Mouse (Mus musculus) cerebellum, adult 2 months (tissue): Measurements from ENCODE around the gene Tns4. TPM values are rescaled to one million over a fixed set of nuclear protein-coding genes. Genes with fewer than 3 reads are reported as not detected.
A peak's percentile ranks its signal among the peaks of the same experiment; 100 is the strongest.

ENCODE experiments used
- DNase-seq, 2 experiments: peaks; one replicate each; pipeline ENCODE4 v3.0.0; 2021
- H3K27ac ChIP-seq: fragments of 200-500 bp; 2 replicates; pipeline ENCODE4 v1.5.1; 2012; ENCODE audit warnings: low read length, control low read depth, inconsistent platforms; ENCODE audit not compliant: insufficient read depth
- H3K27me3 ChIP-seq: fragments of 200-500 bp; 2 replicates; pipeline ENCODE4 v1.6.1; 2012; ENCODE audit warnings: inconsistent platforms, mild to moderate bottlenecking, low read length, moderate library complexity; ENCODE audit not compliant: control insufficient read depth, insufficient read depth
- H3K4me1 ChIP-seq: fragments of 200-500 bp; 2 replicates; pipeline ENCODE4 v1.6.1; 2011; ENCODE audit warnings: low read length; ENCODE audit not compliant: control insufficient read depth, insufficient read depth
- H3K4me3 ChIP-seq: fragments of 200-500 bp; replicated peaks from 2 replicates; pipeline ENCODE3; 2011; ENCODE audit warnings: mild to moderate bottlenecking, low read depth, low read length, control low read depth; ENCODE audit not compliant: insufficient read depth
- CTCF ChIP-seq: fragments of 200-500 bp; IDR thresholded peaks from 2 replicates; pipeline ENCODE4 v1.5.1; 2011; ENCODE audit warnings: low read depth, mild to moderate bottlenecking, control low read depth, low read length, moderate library complexity, borderline replicate concordance; ENCODE audit not compliant: insufficient read depth
- POLR2A ChIP-seq: fragments of 200-500 bp; IDR thresholded peaks from 2 replicates; pipeline ENCODE4 v1.6.1; 2011; ENCODE audit warnings: low read length, control low read depth, borderline replicate concordance; ENCODE audit not compliant: insufficient read depth
- WGBS: fragments of 180-500 bp; shearing (Covaris S2); methylation state at CpG from one replicate; pipeline ENCODE4 v1.1.7; 2018; 5-methylcytosine and 5-hydroxymethylcytosine counted together
- polyA plus RNA-seq: library from polyadenylated mRNA; depleted of rRNA; stranded (reverse); fragments of >200 nt; gene quantifications from 2 replicates; pipeline ENCODE4 v1.2.3, GENCODE M21; 2012

Gene Tns4
- polyA plus RNA-seq, 1 experiment = 0.18 TPM

DNA sequence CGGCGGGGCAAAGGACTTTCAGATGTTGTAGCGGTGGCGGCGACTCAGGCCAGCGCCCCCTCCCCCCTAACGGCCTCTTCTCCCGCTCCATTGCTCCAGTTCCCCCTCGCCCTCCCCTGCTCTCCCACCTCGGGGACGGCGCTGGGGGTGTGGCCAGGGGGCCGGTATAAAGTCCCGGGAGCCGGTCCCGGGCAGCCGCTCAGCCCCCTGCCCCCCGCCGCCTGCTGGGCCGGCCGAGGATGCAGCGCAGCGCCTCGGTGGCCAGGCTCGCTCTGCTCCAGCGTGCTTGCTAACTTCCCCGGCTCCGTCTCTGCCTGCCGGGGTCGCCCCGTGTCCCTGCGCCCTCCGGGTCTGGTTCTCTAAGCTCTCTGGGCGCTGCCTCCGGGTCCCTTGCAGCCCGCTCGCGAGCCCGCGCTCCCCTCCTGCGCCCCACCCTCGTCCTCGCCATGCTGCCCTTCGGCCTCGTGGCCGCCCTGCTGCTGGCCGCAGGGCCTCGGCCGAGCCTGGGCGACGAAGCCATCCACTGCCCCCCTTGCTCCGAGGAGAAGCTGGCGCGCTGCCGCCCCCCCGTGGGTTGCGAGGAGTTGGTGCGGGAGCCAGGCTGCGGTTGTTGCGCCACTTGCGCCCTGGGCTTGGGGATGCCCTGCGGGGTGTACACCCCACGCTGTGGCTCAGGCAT lies 47.9 kb downstream of the Tns4 start, which contains the start of gene Igfbp4:
Igfbp4 (plus strand) TSS at position 194 of the 679 bp plus-strand sequence.
- peak; percentile 21 to 42 for DNase-seq
- TF ChIP-seq CTCF = no peak
- TF ChIP-seq POLR2A = no peak
- Histone ChIP-seq H3K27ac (no peak within 1 kb of the TSS), H3K27me3 (peaks cover 2% of the 10 kb centered on the region; the same call in 1 of the 2 replicates), H3K4me1 (peaks cover 6% of the 10 kb centered on the region; the same call in 1 of the 2 replicates), H3K4me3 (peak within 1 kb of the TSS; percentile 32)
- WGBS = 2% methylated on average over 62 of the region's 63 CpGs

DNA sequence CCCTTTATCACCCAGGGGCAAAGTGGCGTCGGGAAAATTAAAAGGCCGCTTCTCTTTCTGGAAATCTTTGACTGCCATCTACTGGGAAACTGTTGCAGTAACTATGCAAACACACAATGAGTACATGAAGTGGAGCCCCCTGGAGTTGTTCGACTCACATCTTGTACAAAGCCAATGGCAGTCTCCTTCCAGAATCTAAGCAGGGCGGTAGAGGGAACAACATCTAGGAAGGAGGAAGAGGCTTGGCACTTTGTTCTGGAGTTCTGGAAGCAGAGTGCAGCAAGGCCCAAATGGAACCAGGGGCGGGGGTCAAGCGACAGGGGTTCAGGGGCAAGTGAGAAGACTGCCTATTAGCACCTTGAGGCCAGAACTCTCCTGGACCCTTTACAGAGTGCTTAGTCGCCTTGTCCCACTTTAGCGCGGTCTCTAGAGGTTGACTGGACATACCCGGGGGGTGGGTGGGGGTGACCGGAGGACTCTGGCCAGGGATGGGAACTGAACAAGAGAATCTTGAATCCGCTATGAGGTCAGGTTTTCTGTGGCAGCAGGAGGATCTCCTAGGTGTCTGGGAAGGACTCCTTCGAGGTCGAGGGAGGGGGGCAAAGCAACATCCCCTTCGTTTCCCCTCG lies 48.6 kb downstream of the Tns4 start:
- 9% methylated on average over 17 of the region's 17 CpGs for WGBS
- TF ChIP-seq POLR2A = no peak
- peak; percentile 9; the same call in 1 of the 2 replicates for TF ChIP-seq CTCF
- DNase-seq = no peak
- peaks cover 2% of the 10 kb centered on the region; the same call in 1 of the 2 replicates for H3K27me3 ChIP-seq
- H3K4me3 ChIP-seq = peak overlapping the region; percentile 32
- peaks cover 6% of the 10 kb centered on the region; the same call in 1 of the 2 replicates for H3K4me1 ChIP-seq
- H3K27ac ChIP-seq = no peak overlapping the region

DNA sequence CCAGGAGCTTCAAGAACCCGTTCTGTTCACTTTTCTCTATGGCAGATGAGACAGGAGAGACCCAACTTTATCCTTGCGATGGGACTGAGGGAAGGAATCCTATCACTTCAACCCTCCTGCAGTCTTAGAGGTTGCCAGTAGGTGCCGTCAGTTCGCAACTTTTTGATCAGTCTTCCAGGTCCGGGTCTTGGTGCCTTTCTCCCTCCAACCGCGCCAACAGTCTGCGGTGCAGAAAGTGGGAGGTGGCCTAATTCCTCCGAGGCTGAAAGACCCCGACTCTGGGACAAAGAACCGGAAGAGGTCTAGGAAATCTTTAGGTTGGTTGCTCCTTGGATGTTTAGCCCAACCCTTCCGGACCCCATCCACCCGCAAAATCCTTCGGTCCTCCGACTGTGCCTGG lies 49.3 kb downstream of the Tns4 start:
- Histone ChIP-seq H3K4me3 (peak overlapping the region; percentile 18), H3K27me3 (peaks cover 2% of the 10 kb centered on the region; the same call in 1 of the 2 replicates), H3K4me1 (peaks cover 6% of the 10 kb centered on the region; the same call in 1 of the 2 replicates), H3K27ac (no peak overlapping the region)
- WGBS = 2% methylated on average over 15 of the region's 15 CpGs
- no peak for TF ChIP-seq POLR2A
- peak; percentile 78 for TF ChIP-seq CTCF
- DNase-seq = peak; percentile 59 to 73

DNA sequence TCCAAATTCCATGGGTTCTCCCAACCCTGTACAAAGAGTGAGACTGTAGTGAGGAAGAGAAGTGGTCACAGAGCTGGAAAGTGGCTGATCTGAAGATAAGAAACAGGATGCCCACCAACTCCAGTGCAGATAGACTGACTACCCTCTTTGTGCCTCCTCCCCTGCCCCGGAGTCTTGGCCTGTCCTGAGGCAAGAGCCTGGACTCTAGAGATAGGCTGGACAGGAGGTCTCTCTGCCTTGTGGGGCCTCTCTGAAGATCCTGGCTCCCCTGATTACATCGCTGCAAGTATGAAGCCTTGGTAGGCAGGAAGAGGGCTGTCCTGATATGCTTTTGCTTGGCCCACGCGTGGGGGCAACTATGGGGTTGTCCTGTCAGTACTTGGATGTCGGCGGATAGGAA lies 52.9 kb downstream of the Tns4 start:
- 84% methylated on average over 6 of the region's 6 CpGs for WGBS
- peaks cover 1% of the 10 kb centered on the region; the same call in 1 of the 2 replicates for H3K4me1 ChIP-seq
- peaks cover 2% of the 10 kb centered on the region; the same call in 1 of the 2 replicates for H3K27me3 ChIP-seq
- TF ChIP-seq POLR2A = no peak
- TF ChIP-seq CTCF = no peak
- no peak overlapping the region for H3K4me3 ChIP-seq
- no peak overlapping the region for H3K27ac ChIP-seq
- DNase-seq = no peak

DNA sequence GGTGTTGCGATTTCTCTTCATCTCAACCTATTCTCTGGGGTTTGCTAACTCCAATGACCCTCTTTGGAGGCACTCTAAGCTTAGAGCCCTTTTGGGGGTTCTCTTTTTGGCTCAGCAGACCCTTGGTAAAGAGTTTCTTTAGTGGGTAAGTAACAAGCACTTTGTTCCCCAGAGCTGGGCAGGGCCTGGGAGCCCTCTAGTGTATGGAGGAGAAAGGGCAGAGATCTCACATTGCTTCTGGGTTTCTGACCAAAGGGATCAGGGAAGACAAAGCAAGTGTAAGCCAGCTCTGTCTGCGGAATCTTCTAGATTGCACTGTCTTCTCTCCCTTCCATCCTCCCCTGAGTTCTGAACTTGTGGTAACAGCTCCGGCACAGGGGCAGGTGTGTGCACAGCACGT lies 53.8 kb downstream of the Tns4 start:
- no peaks in the 10 kb centered on the region; the same call in 1 of the 2 replicates for H3K4me1 ChIP-seq
- no peaks in the 10 kb centered on the region for H3K27me3 ChIP-seq
- no peak overlapping the region for H3K27ac ChIP-seq
- 66% methylated on average over 4 of the region's 4 CpGs for WGBS
- peak; percentile 18; the same call in 1 of the 2 replicates for TF ChIP-seq CTCF
- TF ChIP-seq POLR2A = no peak
- DNase-seq = no peak
- no peak overlapping the region for H3K4me3 ChIP-seq

DNA sequence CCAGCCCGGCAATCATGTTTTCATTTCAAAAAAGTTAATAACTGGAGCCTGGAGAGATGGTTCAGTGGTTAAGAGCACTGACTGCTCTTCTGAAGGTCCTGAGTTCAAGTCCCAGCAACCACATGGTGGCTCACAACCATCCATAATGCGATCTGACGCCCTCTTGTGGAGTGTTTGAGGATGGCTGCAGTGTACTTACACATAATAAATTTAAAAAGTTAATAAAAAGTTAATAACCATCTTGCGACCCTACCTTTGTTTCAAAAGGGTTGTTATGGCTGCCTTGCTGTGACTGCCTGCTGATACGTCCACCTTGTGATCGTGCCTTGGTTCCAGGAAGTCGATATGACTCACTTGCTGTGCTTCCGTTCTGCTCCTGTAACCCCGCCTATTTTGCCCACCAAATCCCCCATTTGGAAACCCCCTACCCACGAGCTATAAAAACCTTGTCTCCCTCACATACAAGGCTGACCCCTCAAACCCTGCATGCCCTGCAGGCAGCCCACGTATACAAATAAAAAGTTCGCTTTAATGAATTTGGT lies 62.1 kb downstream of the Tns4 start:
- H3K27me3 ChIP-seq = no peaks in the 10 kb centered on the region
- DNase-seq = no peak
- TF ChIP-seq CTCF = no peak
- H3K4me1 ChIP-seq = no peaks in the 10 kb centered on the region; the same call in 1 of the 2 replicates
- H3K27ac ChIP-seq = no peak overlapping the region
- H3K4me3 ChIP-seq = no peak overlapping the region
- WGBS = 84% methylated on average over 12 of the region's 12 CpGs

DNA sequence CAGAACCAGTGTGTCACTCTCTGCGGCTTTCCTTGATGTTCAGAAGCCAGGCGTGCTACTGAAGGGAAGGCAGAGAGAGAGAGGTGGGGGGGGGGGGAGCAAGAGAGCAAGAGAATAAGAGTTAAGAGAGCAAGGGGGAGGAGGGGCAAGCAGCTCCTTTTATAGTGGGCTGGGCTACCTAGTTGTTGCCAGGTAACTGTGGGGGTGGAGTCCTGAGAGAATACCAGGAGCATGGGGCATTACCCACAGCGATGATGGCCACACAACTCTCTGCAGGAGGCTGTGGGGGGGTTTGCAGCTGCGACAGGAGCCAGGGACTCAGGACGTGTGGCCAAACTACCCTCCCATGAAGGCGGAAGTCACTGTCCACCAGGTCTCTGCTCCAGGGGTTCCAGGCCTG lies 63.2 kb downstream of the Tns4 start:
- no peak overlapping the region for H3K4me3 ChIP-seq
- H3K27ac ChIP-seq = no peak overlapping the region
- no peaks in the 10 kb centered on the region for H3K27me3 ChIP-seq
- WGBS = 82% methylated on average over 6 of the region's 6 CpGs
- TF ChIP-seq POLR2A = no peak
- no peak for TF ChIP-seq CTCF
- H3K4me1 ChIP-seq = no peaks in the 10 kb centered on the region; the same call in 1 of the 2 replicates
- no peak for DNase-seq
